In genomic region chr12:80975939-80976671, GRCm38 (mm10) we compare ENCODE assay signal across 25 mouse cellular contexts. TPM values are rescaled to one million over a fixed set of nuclear protein-coding genes. Genes with fewer than 3 reads are reported as not detected.
DNase-seq lines count a peak whose midpoint lies in the region; ATAC-seq and TF ChIP-seq lines count a peak whose summit lies in the region.
"Had no signal": no experiment of that assay in that cellular context is flagged by ENCODE, and none has a peak within 500 bp of the region (broad histone marks: within the 10 kb centered on the region; RNA-seq: fewer than 3 reads in every experiment).

No protein-coding gene starts in this region.

- H3K27me3 ChIP-seq in forebrain, embryonic 11.5 days (ENCODE audit: control insufficient read depth, insufficient read depth, low read length), result no peaks in the 10 kb centered on the region
- no peaks in the 10 kb centered on the region for H3K27me3 ChIP-seq in forebrain, embryonic 14.5 days (replicated peaks; ENCODE audit: control insufficient read depth, insufficient read depth, low read length)
- H3K27me3 ChIP-seq in embryonic facial prominence, embryonic 10.5 days (replicated peaks; ENCODE audit: low read depth, poor library complexity, severe bottlenecking), result no peaks in the 10 kb centered on the region
- H3K27me3 ChIP-seq in liver, embryonic 14.5 days (ENCODE audit: control insufficient read depth, insufficient read depth, low read length), result no peaks in the 10 kb centered on the region
- H3K27me3 ChIP-seq in stomach, postnatal 0 days (ENCODE audit: control insufficient read depth, insufficient read depth, low read length), result no peaks in the 10 kb centered on the region
- H3K27me3 ChIP-seq: embryonic facial prominence, embryonic 13.5 days; forebrain, embryonic 13.5 days; heart, embryonic 15.5 days; hindbrain, embryonic 13.5 days had no signal

- H3K4me2 ChIP-seq in forebrain, embryonic 11.5 days (ENCODE audit: low read depth, low read length, severe bottlenecking), result no peak overlapping the region
- no peak overlapping the region for H3K4me2 ChIP-seq in forebrain, embryonic 14.5 days (ENCODE audit: low read length)
- no peak overlapping the region for H3K4me2 ChIP-seq in liver, embryonic 14.5 days (ENCODE audit: low read depth)
- no peak overlapping the region for H3K4me2 ChIP-seq in stomach, postnatal 0 days (replicated peaks; ENCODE audit: low read depth)
- H3K4me2 ChIP-seq: embryonic facial prominence, embryonic 13.5 days; forebrain, embryonic 13.5 days; heart, embryonic 11.5 days; heart, embryonic 15.5 days; hindbrain, embryonic 13.5 days had no signal

- 90% methylated on average over 11 of the region's 11 CpGs for WGBS in forebrain, embryonic 11.5 days
- WGBS in forebrain, embryonic 14.5 days, result 87% methylated on average over 11 of the region's 11 CpGs
- WGBS in embryonic facial prominence, embryonic 10.5 days, result 89% methylated on average over 11 of the region's 11 CpGs
- WGBS in liver, embryonic 14.5 days (ENCODE audit: insufficient replicate concordance), result 55% methylated on average over 11 of the region's 11 CpGs
- 74% methylated on average over 11 of the region's 11 CpGs for WGBS in stomach, postnatal 0 days

- peak; percentile 37 for DNase-seq in forebrain, embryonic 11.5 days (ENCODE audit: low spot score)
- DNase-seq in forebrain, embryonic 14.5 days (ENCODE audit: low spot score), result no peak
- peak; percentile 5 for DNase-seq in embryonic facial prominence, embryonic 10.5 days (ENCODE audit: low spot score)
- peak in 2 of 3 experiments; percentile 11 to 27 for DNase-seq in liver, embryonic 14.5 days (ENCODE audit: low read depth in 3 of 3, low spot score in 3 of 3)
- peak; percentile 7 for DNase-seq in stomach, postnatal 0 days (ENCODE audit: low spot score)
- DNase-seq in layer of hippocampus, postnatal 25 days (ENCODE audit: extremely low spot score in 1 of 2, low spot score in 1 of 2), result no peak
- DNase-seq: adrenal gland, postnatal 14 days; cerebellum, adult 11-12 months; cerebellum, adult 9-10 months; cerebellum, postnatal 25 days; gastrocnemius, postnatal 36 days; heart, adult 18-20 months; heart, postnatal 14 days had no signal

- H3K9ac ChIP-seq in forebrain, embryonic 11.5 days (ENCODE audit: low read length), result no peak overlapping the region
- no peak overlapping the region for H3K9ac ChIP-seq in forebrain, embryonic 14.5 days (ENCODE audit: low read length)
- no peak overlapping the region for H3K9ac ChIP-seq in liver, embryonic 14.5 days (replicated peaks)
- no peak overlapping the region for H3K9ac ChIP-seq in stomach, postnatal 0 days (ENCODE audit: low read length)
- H3K9ac ChIP-seq: embryonic facial prominence, embryonic 13.5 days; forebrain, embryonic 13.5 days; heart, embryonic 15.5 days; hindbrain, embryonic 13.5 days had no signal

- ATAC-seq in forebrain, embryonic 11.5 days (replicated peaks; ENCODE audit: low FRiP score), result no peak
- ATAC-seq in forebrain, embryonic 14.5 days, result no peak
- peak; percentile 59; the same call in 1 of the 2 replicates for ATAC-seq in liver, embryonic 14.5 days (ENCODE audit: insufficient read depth)
- no peak for ATAC-seq in stomach, postnatal 0 days (ENCODE audit: low FRiP score, low TSS enrichment)
- ATAC-seq in megakaryocyte, adult 5-6 weeks (ENCODE audit: poor library complexity, severe bottlenecking), result no peak
- ATAC-seq: activated CD4-positive, CD25-positive, alpha-beta regulatory T cell, adult 4 months; forebrain, embryonic 13.5 days; Patski had no signal

- no peak overlapping the region for H3K4me3 ChIP-seq in forebrain, embryonic 11.5 days (ENCODE audit: low read depth, low read length)
- no peak overlapping the region for H3K4me3 ChIP-seq in forebrain, embryonic 14.5 days (ENCODE audit: low read depth, low read length)
- H3K4me3 ChIP-seq in embryonic facial prominence, embryonic 10.5 days, result no peak overlapping the region
- H3K4me3 ChIP-seq in liver, embryonic 14.5 days (ENCODE audit: insufficient read depth in 1 of 2, low read depth in 2 of 2, low read length in 2 of 2), result no peak overlapping the region
- H3K4me3 ChIP-seq in stomach, postnatal 0 days (ENCODE audit: low read depth, low read length), result no peak overlapping the region
- H3K4me3 ChIP-seq: embryonic facial prominence, embryonic 13.5 days; forebrain, embryonic 13.5 days; heart, embryonic 15.5 days; hindbrain, embryonic 13.5 days had no signal

- no peaks in the 10 kb centered on the region for H3K9me3 ChIP-seq in forebrain, embryonic 11.5 days (ENCODE audit: control insufficient read depth, low read length)
- H3K9me3 ChIP-seq in forebrain, embryonic 14.5 days (replicated peaks; ENCODE audit: control insufficient read depth, low read length), result no peaks in the 10 kb centered on the region
- H3K9me3 ChIP-seq in embryonic facial prominence, embryonic 10.5 days, result no peaks in the 10 kb centered on the region
- no peaks in the 10 kb centered on the region for H3K9me3 ChIP-seq in liver, embryonic 14.5 days (ENCODE audit: control insufficient read depth, low read length)
- H3K9me3 ChIP-seq in stomach, postnatal 0 days (ENCODE audit: control insufficient read depth, low read length), result no peaks in the 10 kb centered on the region
- H3K9me3 ChIP-seq: embryonic facial prominence, embryonic 13.5 days; forebrain, embryonic 13.5 days; heart, embryonic 15.5 days; hindbrain, embryonic 13.5 days had no signal

- H3K4me1 ChIP-seq in forebrain, embryonic 11.5 days (replicated peaks; ENCODE audit: control insufficient read depth, insufficient read depth, low read length), result no peaks in the 10 kb centered on the region
- no peaks in the 10 kb centered on the region for H3K4me1 ChIP-seq in forebrain, embryonic 14.5 days (ENCODE audit: control insufficient read depth, insufficient read depth, low read length)
- H3K4me1 ChIP-seq in embryonic facial prominence, embryonic 10.5 days, result peaks cover 7% of the 10 kb centered on the region
- H3K4me1 ChIP-seq in liver, embryonic 14.5 days (replicated peaks; ENCODE audit: control insufficient read depth in 2 of 2, insufficient read depth in 2 of 2, low read length in 1 of 2), result peaks cover 0 to 8% of the 10 kb centered on the region in 2 experiments; a peak in 3 of 4 replicates
- no peaks in the 10 kb centered on the region for H3K4me1 ChIP-seq in stomach, postnatal 0 days (replicated peaks; ENCODE audit: control insufficient read depth, insufficient read depth)
- H3K4me1 ChIP-seq: embryonic facial prominence, embryonic 13.5 days; heart, embryonic 15.5 days; hindbrain, embryonic 13.5 days had no signal

- no peak for TF ChIP-seq EP300 in liver, embryonic 14.5 days (IDR thresholded peaks at IDR 0.05; ENCODE audit: low read depth)
- TF ChIP-seq EP300 in stomach, postnatal 0 days (optimal IDR thresholded peaks at IDR 0.05), result no peak

- H3K36me3 ChIP-seq in forebrain, embryonic 11.5 days (ENCODE audit: control insufficient read depth, insufficient read depth, low read length), result no peaks in the 10 kb centered on the region
- H3K36me3 ChIP-seq in forebrain, embryonic 14.5 days (ENCODE audit: control insufficient read depth, insufficient read depth, low read length), result no peaks in the 10 kb centered on the region
- H3K36me3 ChIP-seq in embryonic facial prominence, embryonic 10.5 days (replicated peaks), result no peaks in the 10 kb centered on the region
- H3K36me3 ChIP-seq in liver, embryonic 14.5 days (replicated peaks; ENCODE audit: control insufficient read depth, insufficient read depth, low read depth), result no peaks in the 10 kb centered on the region
- no peaks in the 10 kb centered on the region for H3K36me3 ChIP-seq in stomach, postnatal 0 days (ENCODE audit: control insufficient read depth, insufficient read depth, low read length)
- H3K36me3 ChIP-seq: embryonic facial prominence, embryonic 13.5 days; heart, embryonic 15.5 days; hindbrain, embryonic 13.5 days had no signal

- TF ChIP-seq CTCF in liver, embryonic 14.5 days (IDR thresholded peaks at IDR 0.05; ENCODE audit: low read depth), result no peak
- TF ChIP-seq CTCF in stomach, postnatal 0 days (IDR thresholded peaks at IDR 0.05; ENCODE audit: low read depth), result no peak

- H3K27ac ChIP-seq in forebrain, embryonic 11.5 days (ENCODE audit: low read depth, low read length), result no peak overlapping the region
- no peak overlapping the region for H3K27ac ChIP-seq in forebrain, embryonic 14.5 days (ENCODE audit: low read depth, low read length)
- no peak overlapping the region for H3K27ac ChIP-seq in embryonic facial prominence, embryonic 10.5 days (replicated peaks)
- H3K27ac ChIP-seq in liver, embryonic 14.5 days, result no peak overlapping the region; the same call in 1 of the 2 replicates
- H3K27ac ChIP-seq in stomach, postnatal 0 days (replicated peaks), result no peak overlapping the region
- H3K27ac ChIP-seq: embryonic facial prominence, embryonic 13.5 days; forebrain, embryonic 13.5 days; heart, embryonic 15.5 days; hindbrain, embryonic 13.5 days had no signal

RNA-seq across cellular contexts. Expression of gene Slc10a1, which starts 7.6 kb away (rescaled TPM):
- 0.63 and 0.67 TPM in 2 replicates for polyA plus RNA-seq in forebrain, embryonic 11.5 days (2014; fragmentation: Nextera tagmentation; extraction: Ambion mirVana)
- polyA plus RNA-seq in forebrain, embryonic 14.5 days (2014; fragmentation: Nextera tagmentation; extraction: Ambion mirVana), result 0.10 and 0.22 TPM in 2 replicates
- 0.64 and 0.82 TPM in 2 replicates for polyA plus RNA-seq in embryonic facial prominence, embryonic 10.5 days (2016; fragmentation: Nextera tagmentation; extraction: Ambion mirVana)
- 1.7 and 2.0 TPM in 2 replicates for polyA plus RNA-seq in liver, embryonic 14.5 days (2012; rRNA removed)
- polyA plus RNA-seq in liver, embryonic 14.5 days (2014; fragmentation: Nextera tagmentation; extraction: Ambion mirVana), result 3.8 and 4.0 TPM in 2 replicates
- polyA plus RNA-seq in stomach, postnatal 0 days (2015; fragmentation: Nextera tagmentation; extraction: Ambion mirVana), result 0.58 and 1.1 TPM in 2 replicates
- not detected for total RNA-seq in layer of hippocampus, postnatal 25 days (2021)
- total RNA-seq in megakaryocyte, adult 5-6 weeks (2015), result not detected in 2 replicates
- total RNA-seq in megakaryocyte, adult 5-6 weeks (2017), result not detected in 2 replicates
- total RNA-seq: adrenal gland, adult 18-20 months; gastrocnemius, postnatal 36 days; heart, adult 18-20 months; heart, postnatal 14 days; hematopoietic stem cell, adult 5-6 weeks had no signal
- polyA plus RNA-seq: C2C12; cortical plate, adult 2 months had no signal

RNA-seq across cellular contexts. Expression of gene Srsf5, which starts 30.8 kb away (rescaled TPM):
- 436 and 461 TPM in 2 replicates for polyA plus RNA-seq in forebrain, embryonic 11.5 days (2014; fragmentation: Nextera tagmentation; extraction: Ambion mirVana)
- 245 and 274 TPM in 2 replicates for polyA plus RNA-seq in forebrain, embryonic 14.5 days (2014; fragmentation: Nextera tagmentation; extraction: Ambion mirVana)
- polyA plus RNA-seq in embryonic facial prominence, embryonic 10.5 days (2016; fragmentation: Nextera tagmentation; extraction: Ambion mirVana), result 477 and 521 TPM in 2 replicates
- 176 and 281 TPM in 2 replicates for polyA plus RNA-seq in liver, embryonic 14.5 days (2012; rRNA removed)
- polyA plus RNA-seq in liver, embryonic 14.5 days (2014; fragmentation: Nextera tagmentation; extraction: Ambion mirVana), result 162 and 189 TPM in 2 replicates
- polyA plus RNA-seq in stomach, postnatal 0 days (2015; fragmentation: Nextera tagmentation; extraction: Ambion mirVana), result 283 and 303 TPM in 2 replicates
- 100 to 1,000 TPM; 240 to 377 TPM for total RNA-seq in layer of hippocampus, postnatal 25 days (2021)
- 248 and 262 TPM in 2 replicates for total RNA-seq in megakaryocyte, adult 5-6 weeks (2015)
- 673 and 674 TPM in 2 replicates for total RNA-seq in megakaryocyte, adult 5-6 weeks (2017)

RNA-seq across cellular contexts. Expression of gene Smoc1, which starts 50.5 kb away (rescaled TPM):
- 6.7 and 6.8 TPM in 2 replicates for polyA plus RNA-seq in forebrain, embryonic 11.5 days (2014; fragmentation: Nextera tagmentation; extraction: Ambion mirVana)
- 7.1 and 10.1 TPM in 2 replicates for polyA plus RNA-seq in forebrain, embryonic 14.5 days (2014; fragmentation: Nextera tagmentation; extraction: Ambion mirVana)
- polyA plus RNA-seq in embryonic facial prominence, embryonic 10.5 days (2016; fragmentation: Nextera tagmentation; extraction: Ambion mirVana), result 25.1 and 27.1 TPM in 2 replicates
- 6.6 and 6.9 TPM in 2 replicates for polyA plus RNA-seq in liver, embryonic 14.5 days (2012; rRNA removed)
- 4.6 and 5.4 TPM in 2 replicates for polyA plus RNA-seq in liver, embryonic 14.5 days (2014; fragmentation: Nextera tagmentation; extraction: Ambion mirVana)
- 0.65 and 1.0 TPM in 2 replicates for polyA plus RNA-seq in stomach, postnatal 0 days (2015; fragmentation: Nextera tagmentation; extraction: Ambion mirVana)
- total RNA-seq in layer of hippocampus, postnatal 25 days (2021), result 1 to 10 TPM; 5.9 to 7.6 TPM
- 0.18 and 0.25 TPM in 2 replicates for total RNA-seq in megakaryocyte, adult 5-6 weeks (2015)
- 0.18 TPM in 1 of 2 replicates, not detected in the other for total RNA-seq in megakaryocyte, adult 5-6 weeks (2017)

Comparison
In these comparisons a context has a peak if more than half of its experiments do, and no peak if none do; other contexts are left out.
1. DNase-seq: peak in forebrain, embryonic 11.5 days (single experiment), embryonic facial prominence, embryonic 10.5 days (single experiment), liver, embryonic 14.5 days (2 of 3) and stomach, postnatal 0 days (single experiment); none in forebrain, embryonic 14.5 days (single experiment) and layer of hippocampus, postnatal 25 days (0 of 2).